Mouse (Mus musculus): ENCODE results near the gene Zbtb6. TPM values are rescaled to one million over a fixed set of nuclear protein-coding genes. Genes with fewer than 3 reads are reported as not detected.

The Zbtb6 gene
- 10 to 100 TPM; 14.0 to 14.1 TPM for total RNA-seq (2021)
- long read RNA-seq, experiment 1, result 0 reads
- long read RNA-seq, experiment 2, result 0 reads

DNA sequence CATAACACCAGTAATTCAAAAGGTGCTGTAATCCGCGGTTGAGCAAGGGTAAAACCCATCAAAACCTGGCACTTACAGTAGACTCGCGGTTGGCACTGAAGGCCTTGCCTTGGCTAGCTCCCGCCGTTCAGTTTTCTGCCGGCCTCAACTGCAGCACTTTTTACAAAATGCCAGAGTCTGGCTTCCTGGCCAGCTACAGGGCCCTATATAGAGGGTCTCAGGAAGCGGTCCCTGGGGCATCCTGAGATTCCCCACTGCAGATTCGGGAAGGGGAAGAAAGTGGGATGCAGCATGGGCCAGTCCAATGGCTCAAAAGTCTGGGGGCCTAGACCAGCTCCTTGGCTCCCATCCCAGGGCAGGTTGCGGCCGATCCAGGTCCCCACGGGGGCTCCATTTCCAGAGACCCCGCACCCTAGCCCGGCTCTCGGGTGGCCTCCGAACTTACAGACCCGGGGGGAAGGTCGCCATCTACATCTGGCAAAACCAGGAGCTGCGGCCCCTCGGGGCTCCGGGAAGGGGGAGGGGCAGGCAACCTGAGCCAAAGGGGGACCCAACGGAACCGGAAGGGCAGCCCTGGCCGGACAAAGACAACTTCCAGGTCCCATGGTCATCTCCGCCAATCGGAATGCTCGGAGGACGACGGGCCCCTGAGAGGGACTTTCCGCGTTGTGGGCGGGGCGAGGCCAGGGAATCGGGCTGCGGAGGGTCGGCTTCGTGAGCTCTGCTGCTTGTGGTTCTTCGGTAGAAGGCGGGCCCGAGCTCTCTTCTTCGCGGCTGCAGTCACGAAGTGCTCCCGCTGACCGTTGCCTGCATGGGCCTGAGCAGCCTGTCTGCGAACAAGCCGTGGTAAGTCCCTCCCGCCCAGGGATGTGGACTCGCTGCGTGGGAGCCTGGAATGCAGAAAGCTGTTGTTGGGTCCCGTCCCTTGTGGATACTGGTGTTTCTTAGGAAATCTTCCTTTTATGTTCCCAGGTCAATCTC lies at the start of gene Zbtb6, which contains the start of the genes Zbtb26 and Rabgap1:
TSS of gene Zbtb6 (minus strand) at position 561 of the 981 bp plus-strand sequence.
TSS of gene Zbtb26 (minus strand) at position 525 of the 981 bp plus-strand sequence.
TSS of gene Rabgap1 (plus strand) at position 669 of the 981 bp plus-strand sequence.
- peak; percentile 97 to 98 for DNase-seq

- no peak for DNase-seq
Observed at GRCm38 (mm10) chr2:37488956-37489355, 46.0 kb upstream of the Zbtb6 start.

DNA sequence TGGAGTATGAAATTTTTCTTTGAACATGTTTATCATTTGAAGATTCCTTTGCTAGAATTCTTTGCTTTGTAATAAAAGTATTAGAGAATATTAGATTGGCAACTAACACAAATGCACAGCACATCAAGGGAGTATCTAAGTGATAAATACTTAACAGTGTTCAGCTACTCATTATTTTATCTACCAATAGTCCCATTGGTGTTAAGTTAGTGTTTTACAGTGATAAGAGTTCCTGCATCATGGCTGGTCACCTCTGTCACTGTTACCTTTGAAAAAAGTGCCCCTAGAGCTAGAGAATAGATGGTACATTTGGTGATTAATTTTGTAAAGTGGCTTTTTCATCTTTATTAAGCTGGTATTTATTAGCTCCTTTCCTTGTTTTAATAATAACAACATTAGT lies 43.4 kb upstream of the Zbtb6 start:
- no peak for DNase-seq

GRCm38 (mm10) chr2:37485370-37485769 lies 42.4 kb upstream of the Zbtb6 start:
- DNase-seq, result peak; percentile 3 to 40

DNA sequence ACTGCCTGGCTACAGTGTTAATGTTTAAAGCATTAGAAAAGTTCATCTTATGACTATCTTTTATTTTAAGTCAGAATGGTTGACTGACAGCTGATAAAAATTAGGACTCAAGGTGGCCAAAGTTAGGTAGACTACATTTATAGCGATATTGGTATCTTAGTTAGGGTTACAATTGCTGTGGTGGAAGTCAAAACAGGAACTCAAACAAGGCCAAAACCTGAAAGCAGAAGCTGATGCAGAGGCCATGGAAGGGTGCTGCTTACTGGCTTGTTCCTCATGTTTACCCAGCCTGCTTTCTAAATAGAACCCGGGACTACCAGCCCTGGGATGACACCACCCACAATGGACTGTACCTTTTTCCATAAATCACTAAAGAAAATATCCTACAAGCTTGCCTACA lies 41.2 kb upstream of the Zbtb6 start:
- DNase-seq, result no peak

- no peak for DNase-seq
Observed at GRCm38 (mm10) chr2:37480039-37480438, 37.1 kb upstream of the Zbtb6 start.

- DNase-seq, result no peak
Observed at GRCm38 (mm10) chr2:37479559-37479958, 36.6 kb upstream of the Zbtb6 start.

- no peak for DNase-seq
Observed at GRCm38 (mm10) chr2:37466266-37466665, 23.3 kb upstream of the Zbtb6 start.

DNA sequence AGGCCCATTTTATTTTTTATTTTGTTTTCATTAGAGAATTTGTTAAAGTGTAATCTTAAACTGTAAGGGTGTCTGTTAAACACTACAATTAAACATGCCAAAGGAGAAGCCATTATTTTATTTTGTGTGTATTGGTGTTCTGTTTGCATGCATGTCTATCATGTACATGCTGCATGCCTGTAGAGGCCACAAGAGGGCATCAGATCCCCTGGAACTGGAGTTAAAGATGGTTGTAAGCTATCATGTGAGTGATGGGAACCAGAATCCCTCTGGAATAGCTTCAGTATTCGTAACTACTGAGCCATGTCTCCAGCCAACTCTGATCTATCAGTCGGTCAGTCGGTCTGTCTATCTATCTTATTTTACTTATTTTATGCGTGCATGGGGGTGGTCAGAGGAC lies 17.7 kb upstream of the Zbtb6 start:
- DNase-seq, result no peak

DNA sequence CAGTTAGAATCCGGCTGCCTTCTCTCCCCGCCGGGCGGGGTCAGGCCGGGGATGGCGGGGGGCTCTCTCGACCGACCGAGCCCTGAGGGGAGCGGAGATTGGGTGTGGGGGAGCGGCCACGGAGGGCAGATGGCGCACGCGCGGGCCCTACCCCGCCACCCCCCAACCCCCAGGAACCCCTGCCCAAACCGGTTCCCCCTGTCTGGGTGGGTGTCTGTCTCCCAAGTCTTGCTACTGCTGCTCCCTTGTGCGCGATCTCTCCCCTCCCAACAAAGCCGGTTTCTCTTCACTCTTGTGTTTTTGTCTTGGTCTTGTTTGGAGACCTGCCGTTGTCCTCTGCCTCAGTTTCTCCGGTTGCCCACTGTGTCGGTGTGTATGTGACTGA lies 9.4 kb upstream of the Zbtb6 start:
- no peak for DNase-seq

GRCm38 (mm10) chr2:37451667-37452375 lies 8.8 kb upstream of the Zbtb6 start:
- peak; percentile 97 to 98 for DNase-seq

- DNase-seq, result no peak
Observed at GRCm38 (mm10) chr2:37431609-37432008, 11.4 kb downstream of the Zbtb6 start.

DNA sequence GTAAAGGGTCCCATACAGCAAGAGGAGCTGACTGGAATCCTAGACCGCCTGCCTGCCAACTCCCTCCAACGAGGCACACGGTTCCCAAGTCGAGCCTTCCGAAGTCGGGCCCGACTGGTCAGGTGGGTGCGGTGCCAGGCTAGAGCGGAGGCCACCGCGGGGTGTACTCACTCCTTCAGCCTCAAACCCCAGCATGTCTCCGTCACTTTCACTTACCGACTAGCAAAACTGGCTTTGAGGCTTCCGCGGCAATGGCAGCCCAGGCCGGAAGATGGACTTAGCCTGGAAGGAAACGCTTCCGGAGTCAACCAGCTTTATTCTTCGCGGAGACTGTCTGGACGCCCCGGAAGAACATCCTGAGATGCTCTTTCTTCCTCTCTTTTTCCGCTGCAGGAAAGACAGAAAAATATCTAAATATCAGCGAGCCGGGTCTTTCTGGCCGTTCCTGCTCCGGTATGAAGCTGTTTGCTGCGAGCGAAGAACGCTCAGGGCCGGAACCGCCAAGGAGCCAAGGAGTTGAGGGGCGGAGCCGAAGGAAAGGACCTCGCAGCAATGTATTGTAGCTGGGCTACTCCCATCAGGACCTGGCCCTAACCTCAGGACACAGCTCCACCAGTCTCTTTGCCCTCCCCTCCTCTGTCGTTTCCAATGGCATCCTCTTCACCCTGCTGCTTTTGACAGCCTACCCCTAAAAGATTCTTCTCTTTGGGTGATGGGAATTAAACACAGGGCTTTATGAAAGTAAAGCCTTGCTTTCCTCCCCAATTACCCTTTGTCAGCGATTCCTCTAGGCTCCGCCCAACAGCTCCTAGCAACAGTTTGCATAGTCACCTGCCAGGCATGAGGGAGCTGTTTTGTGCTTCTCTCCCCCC lies 12.1 kb downstream of the Zbtb6 start:
- DNase-seq, result peak; percentile 87 to 89

DNA sequence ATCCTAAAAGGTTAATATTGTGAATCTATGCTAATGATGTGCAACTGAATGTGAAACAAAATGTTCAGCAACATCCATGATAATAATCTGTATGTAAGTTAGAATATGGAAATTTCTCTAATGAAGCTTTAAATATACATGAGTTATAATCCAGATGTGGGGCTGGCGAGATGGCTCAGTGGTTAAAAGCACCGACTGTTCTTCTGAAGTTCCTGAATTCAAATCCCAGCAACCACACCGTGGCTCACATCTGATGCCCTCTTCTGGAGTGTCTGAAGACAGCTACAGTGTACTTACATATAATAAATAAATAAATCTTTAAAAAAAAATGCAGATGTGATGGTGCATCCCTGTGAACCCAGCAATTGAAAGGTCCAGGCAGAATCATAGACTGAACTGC lies 19.3 kb downstream of the Zbtb6 start:
- DNase-seq, result no peak

DNA sequence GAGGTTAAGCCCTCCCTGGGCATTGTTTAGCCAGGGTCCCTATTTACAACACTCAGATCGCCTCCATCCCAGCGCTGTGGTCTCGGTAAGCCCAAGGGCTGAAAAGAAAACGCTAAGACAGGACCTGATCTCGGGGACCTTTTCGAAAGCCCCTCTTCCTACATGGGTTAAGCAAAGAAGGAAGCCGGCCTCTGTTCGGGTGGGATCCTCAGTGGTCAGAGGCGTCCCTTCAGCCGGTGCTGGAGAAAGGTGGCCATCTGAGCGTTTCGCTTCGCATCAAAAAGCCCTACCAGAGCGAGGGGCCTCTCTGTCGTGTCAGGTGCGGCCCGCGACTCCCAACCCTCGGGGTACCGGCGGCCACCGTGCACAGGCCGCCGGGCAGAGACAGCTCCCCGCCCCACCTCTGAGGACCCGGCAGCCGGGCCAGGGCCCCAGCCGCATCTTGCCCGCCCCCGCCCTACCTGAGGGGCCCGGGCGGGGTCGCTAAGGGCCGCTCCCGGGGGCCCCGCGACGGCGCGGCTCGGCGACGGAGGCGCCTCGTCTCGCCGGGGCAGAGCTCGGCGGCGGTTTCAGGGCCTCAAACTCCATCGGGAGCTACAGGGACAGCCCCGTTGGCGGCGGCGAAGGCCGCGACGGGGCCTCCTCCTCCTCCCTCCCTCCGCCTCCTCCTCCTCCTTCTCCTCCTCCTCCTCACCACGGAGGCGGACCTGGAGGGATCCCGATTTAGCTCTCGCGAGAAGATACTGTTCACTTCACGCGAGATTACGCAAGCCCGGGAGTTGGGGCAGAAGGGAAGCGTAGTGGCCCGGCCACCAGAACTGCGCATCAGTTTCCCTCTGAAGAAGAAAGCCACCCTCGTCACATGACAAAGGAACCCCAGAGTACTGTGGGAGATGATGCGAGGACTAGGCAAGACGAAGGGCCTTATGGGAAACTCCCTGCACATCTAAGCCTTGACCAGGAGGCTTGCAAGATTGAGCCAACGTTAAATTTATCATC lies 20.4 kb downstream of the Zbtb6 start, which contains the start of gene Rc3h2:
TSS of gene Rc3h2 (minus strand) at position 598 of the 999 bp plus-strand sequence.
- DNase-seq, result peak; percentile 94 to 95

DNA sequence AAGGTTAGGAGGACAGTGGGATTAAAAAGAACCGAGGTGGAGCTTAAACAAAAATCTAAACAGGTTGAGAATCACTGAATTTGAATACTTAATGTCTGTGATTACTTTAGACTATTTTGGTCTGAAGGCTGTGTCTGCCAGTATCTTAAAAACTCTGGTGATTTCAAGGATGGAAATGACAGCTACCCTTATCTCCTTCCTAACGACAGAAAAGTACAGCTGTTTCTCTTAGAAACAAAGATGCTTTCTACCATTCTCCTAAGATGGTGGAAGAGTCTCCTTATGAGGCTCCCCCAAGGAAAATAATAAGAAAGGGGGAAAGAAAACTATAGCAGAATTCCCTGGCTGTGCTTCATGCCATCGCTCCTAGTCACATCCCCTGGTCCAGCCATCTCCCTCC lies 21.1 kb downstream of the Zbtb6 start:
- DNase-seq, result no peak

GRCm38 (mm10) chr2:37395539-37395938 lies 47.4 kb downstream of the Zbtb6 start:
- DNase-seq, result no peak

GRCm38 (mm10) chr2:37382921-37383320 lies 60.0 kb downstream of the Zbtb6 start:
- DNase-seq, result no peak

GRCm38 (mm10) chr2:37380189-37380588 lies 62.8 kb downstream of the Zbtb6 start:
- DNase-seq, result peak; percentile 44 to 75

DNA sequence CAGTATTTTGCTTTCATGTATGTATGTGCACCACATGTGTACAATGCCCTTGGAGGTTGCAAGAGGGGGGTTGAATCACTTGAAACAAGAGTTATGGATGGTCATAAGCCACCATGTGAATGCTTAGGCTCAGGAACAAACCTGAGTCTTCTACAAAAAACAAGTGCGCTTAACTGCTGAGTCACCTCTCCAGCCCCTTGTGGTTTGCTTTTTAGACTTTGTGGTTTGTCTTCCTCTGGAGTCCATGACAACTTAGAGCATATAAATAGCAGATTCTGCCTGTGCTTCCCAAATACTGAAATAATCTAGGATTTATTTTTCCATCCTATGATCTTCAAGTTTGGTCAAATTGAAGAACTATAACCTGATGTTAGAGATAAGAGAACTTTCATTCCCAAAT lies 67.0 kb downstream of the Zbtb6 start:
- DNase-seq, result no peak

All from adrenal gland, postnatal 36 days (tissue).